Mouse (Mus musculus) MEL (cell line): Measurements from ENCODE around the gene Prkch. TPM values are rescaled to one million over a fixed set of nuclear protein-coding genes. Genes with fewer than 3 reads are reported as not detected.

ENCODE experiments used
- DNase-seq: peaks from one replicate; pipeline ENCODE4 v3.0.0; 2011; ENCODE audit warnings: low read depth, low spot score
- H3K27ac ChIP-seq: 2 replicates; pipeline ENCODE4 v1.5.1; 2012; ENCODE audit warnings: low read depth, mild to moderate bottlenecking, control low read depth, low read length, moderate library complexity; ENCODE audit not compliant: control insufficient read depth
- H3K27me3 ChIP-seq, 2 experiments: fragments of 150-350 bp in 1 of 2; sonication (generic) in 1 of 2; 2 replicates each; pipeline ENCODE4 v1.6.1; 2012; ENCODE audit warnings: low read length in 2 of 2, mild to moderate bottlenecking in 2 of 2, improper control_type of control experiment in 1 of 2, moderate library complexity in 1 of 2; ENCODE audit not compliant: insufficient read depth in 2 of 2, control insufficient read depth in 1 of 2
- H3K36me3 ChIP-seq, 2 experiments: 2 replicates each; pipeline ENCODE4 v1.6.1; 2012 to 2014; ENCODE audit warnings: low read length in 2 of 2, improper control_type of control experiment in 1 of 2, inconsistent platforms in 1 of 2, mild to moderate bottlenecking in 1 of 2; ENCODE audit not compliant: insufficient read depth in 2 of 2, control insufficient read depth in 1 of 2
- H3K4me1 ChIP-seq, 2 experiments: fragments of 150-350 bp in 1 of 2; sonication (generic) in 1 of 2; 2 replicates each; pipeline ENCODE4 v1.6.1; 2012; ENCODE audit warnings: low read length in 2 of 2, improper control_type of control experiment in 1 of 2, mild to moderate bottlenecking in 1 of 2; ENCODE audit not compliant: insufficient read depth in 2 of 2, control insufficient read depth in 1 of 2
- H3K4me3 ChIP-seq, 2 experiments: fragments of 150-350 bp in 1 of 2; sonication (generic) in 1 of 2; 2 replicates each; pipeline ENCODE4 v1.5.1; 2012; ENCODE audit warnings: low read depth in 2 of 2, low read length in 2 of 2, mild to moderate bottlenecking in 2 of 2, moderate library complexity in 2 of 2, control low read depth in 1 of 2, improper control_type of control experiment in 1 of 2; ENCODE audit not compliant: control insufficient read depth in 1 of 2, insufficient read depth in 1 of 2
- H3K79me2 ChIP-seq: 2 replicates; pipeline ENCODE4 v1.6.1; 2012; ENCODE audit warnings: mild to moderate bottlenecking, low read length, moderate library complexity; ENCODE audit not compliant: control insufficient read depth, poor library complexity, insufficient read depth
- H3K9ac ChIP-seq: 2 replicates; pipeline ENCODE4 v1.6.1; 2012; ENCODE audit warnings: low read depth, mild to moderate bottlenecking, control low read depth, low read length, moderate library complexity; ENCODE audit not compliant: control insufficient read depth, poor library complexity, severe bottlenecking
- H3K9me3 ChIP-seq: fragments of 150-350 bp; sonication (generic); replicated peaks from 2 replicates; pipeline ENCODE4 v1.6.1; 2012; ENCODE audit warnings: mild to moderate bottlenecking, low read length, improper control_type of control experiment, moderate library complexity; ENCODE audit not compliant: insufficient read depth
- CHD2 ChIP-seq: IDR thresholded peaks from 2 replicates; pipeline ENCODE4 v1.6.1; 2011; ENCODE audit warnings: low read length, improper control_type of control experiment
- E2F4 ChIP-seq: IDR thresholded peaks from 2 replicates; pipeline ENCODE4 v1.6.1; 2011; ENCODE audit warnings: low read depth, low read length, improper control_type of control experiment, borderline replicate concordance
- ELF1 ChIP-seq: IDR thresholded peaks from 2 replicates; pipeline ENCODE4 v1.6.1; 2014; ENCODE audit warnings: low read depth, mild to moderate bottlenecking, inconsistent platforms, low read length, improper control_type of control experiment, moderate library complexity
- EP300 ChIP-seq, 2 experiments: IDR thresholded peaks; 2 replicates each; pipeline ENCODE4 v1.6.1; 2011; ENCODE audit warnings: improper control_type of control experiment in 2 of 2, low read length in 2 of 2, low read depth in 1 of 2, mild to moderate bottlenecking in 1 of 2
- GABPA ChIP-seq: IDR thresholded peaks from 2 replicates; pipeline ENCODE4 v1.6.1; 2012; ENCODE audit warnings: low read depth, mild to moderate bottlenecking, inconsistent platforms, low read length, improper control_type of control experiment, moderate library complexity
- GATA1 ChIP-seq: IDR thresholded peaks from 2 replicates; pipeline ENCODE4 v1.6.1; 2011; ENCODE audit warnings: low read depth, low read length, improper control_type of control experiment
- HCFC1 ChIP-seq: IDR thresholded peaks from 2 replicates; pipeline ENCODE4 v1.6.1; 2012; ENCODE audit warnings: low read depth, mild to moderate bottlenecking, inconsistent platforms, low read length, improper control_type of control experiment, moderate library complexity
- MAZ ChIP-seq: IDR thresholded peaks from 2 replicates; pipeline ENCODE4 v1.6.1; 2012; ENCODE audit warnings: low read depth, mild to moderate bottlenecking, inconsistent platforms, low read length, improper control_type of control experiment
- MEF2A ChIP-seq: IDR thresholded peaks from 2 replicates; pipeline ENCODE4 v1.6.1; 2014; ENCODE audit warnings: low read depth, mild to moderate bottlenecking, inconsistent platforms, low read length, improper control_type of control experiment; ENCODE audit not compliant: poor library complexity, insufficient replicate concordance, severe bottlenecking; ENCODE audit errors: extremely low read depth
- MYB ChIP-seq: IDR thresholded peaks from 2 replicates; pipeline ENCODE4 v1.6.1; 2011; ENCODE audit warnings: mild to moderate bottlenecking, low read depth, low read length, improper control_type of control experiment
- MYC ChIP-seq: IDR thresholded peaks from 2 replicates; pipeline ENCODE4 v1.6.1; 2011; ENCODE audit warnings: low read depth, mild to moderate bottlenecking, low read length, improper control_type of control experiment, moderate library complexity
- NRF1 ChIP-seq: IDR thresholded peaks from 2 replicates; pipeline ENCODE4 v1.6.1; 2014; ENCODE audit warnings: low read depth, mild to moderate bottlenecking, inconsistent platforms, low read length, improper control_type of control experiment, moderate library complexity; ENCODE audit not compliant: poor library complexity, insufficient read depth, severe bottlenecking
- POLR2A ChIP-seq, 2 experiments: IDR thresholded peaks; 2 replicates each; pipeline ENCODE4 v1.6.1; 2011 to 2012; ENCODE audit warnings: low read length in 2 of 2, mild to moderate bottlenecking in 2 of 2, control low read depth in 1 of 2, improper control_type of control experiment in 1 of 2, low read depth in 1 of 2, moderate library complexity in 1 of 2; ENCODE audit not compliant: control insufficient read depth in 1 of 2, insufficient read depth in 1 of 2, poor library complexity in 1 of 2
- POLR2AphosphoS2 ChIP-seq: IDR thresholded peaks from 2 replicates; pipeline ENCODE4 v1.6.1; 2011; ENCODE audit warnings: low read length, improper control_type of control experiment
- RAD21 ChIP-seq: IDR thresholded peaks from 2 replicates; pipeline ENCODE4 v1.6.1; 2011; ENCODE audit warnings: mild to moderate bottlenecking, low read depth, low read length, improper control_type of control experiment
- SIN3A ChIP-seq: IDR thresholded peaks from 2 replicates; pipeline ENCODE4 v1.6.1; 2012; ENCODE audit warnings: low read length, improper control_type of control experiment, inconsistent platforms
- SMC3 ChIP-seq: IDR thresholded peaks from 2 replicates; pipeline ENCODE4 v1.6.1; 2011; ENCODE audit warnings: low read depth, low read length, improper control_type of control experiment
- TAL1 ChIP-seq: IDR thresholded peaks from 2 replicates; pipeline ENCODE4 v1.6.1; 2012; ENCODE audit warnings: mild to moderate bottlenecking, inconsistent platforms, low read length, moderate library complexity, mixed read lengths
- TBP ChIP-seq: IDR thresholded peaks from 2 replicates; pipeline ENCODE4 v1.8.0; 2011; ENCODE audit warnings: low read depth, low read length, improper control_type of control experiment
- TCF12 ChIP-seq: IDR thresholded peaks from 2 replicates; pipeline ENCODE4 v1.6.1; 2014; ENCODE audit warnings: low read depth, mild to moderate bottlenecking, inconsistent platforms, low read length, improper control_type of control experiment, moderate library complexity
- UBTF ChIP-seq: IDR thresholded peaks from 2 replicates; pipeline ENCODE4 v1.6.1; 2012; ENCODE audit warnings: low read depth, mild to moderate bottlenecking, inconsistent platforms, low read length, improper control_type of control experiment, moderate library complexity, borderline replicate concordance; ENCODE audit not compliant: insufficient read depth
- USF1 ChIP-seq: IDR thresholded peaks from 2 replicates; pipeline ENCODE4 v1.6.1; 2014; ENCODE audit warnings: low read depth, mild to moderate bottlenecking, inconsistent platforms, low read length, improper control_type of control experiment, moderate library complexity
- ZC3H11A ChIP-seq: IDR thresholded peaks from 2 replicates; pipeline ENCODE4 v1.6.1; 2012; ENCODE audit warnings: low read depth, mild to moderate bottlenecking, inconsistent platforms, low read length, improper control_type of control experiment
- ZMIZ1 ChIP-seq: IDR thresholded peaks from 2 replicates; pipeline ENCODE4 v1.6.1; 2012; ENCODE audit warnings: low read depth, mild to moderate bottlenecking, inconsistent platforms, low read length, improper control_type of control experiment, moderate library complexity
- polyA plus RNA-seq, 2 experiments: library from polyadenylated mRNA; stranded (reverse) in 1 of 2; unstranded in 1 of 2; fragments of >175 nt in 1 of 2; fragments of >200 nt in 1 of 2; gene quantifications; 2 replicates each; pipeline versions ENCODE4 v1.2.1 to v1.2.4; 2012; ENCODE audit warnings: low replicate concordance in 2 of 2, low read depth in 1 of 2; ENCODE audit not compliant: insufficient read length in 2 of 2, insufficient read depth in 1 of 2, missing spikeins in 1 of 2
- total RNA-seq: library from RNA; depleted of rRNA; stranded (reverse); fragments of 300-350 nt; gene quantifications from 2 replicates; pipeline ENCODE4 v1.2.3, GENCODE M21; 2012

Gene Prkch
- total and polyA plus RNA-seq, 3 experiments = not detected

DNA sequence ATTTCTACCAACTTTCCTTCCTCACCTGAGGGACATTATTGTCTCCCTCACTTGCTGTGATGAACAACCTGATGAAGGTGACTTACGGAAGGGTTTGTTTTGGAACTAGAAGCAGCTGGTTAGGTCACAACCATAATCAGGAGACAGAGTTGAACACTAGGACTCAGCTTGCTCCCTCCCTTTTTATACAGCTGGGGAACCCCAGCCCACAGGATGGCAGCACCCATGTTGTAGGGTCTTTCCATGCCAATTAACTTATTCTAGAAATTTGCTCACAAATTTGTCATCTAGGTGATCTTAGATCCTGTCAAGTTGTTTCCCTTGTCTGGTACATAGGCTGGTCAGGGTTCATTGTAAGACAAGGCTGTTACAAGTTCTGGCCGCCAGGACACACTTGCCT, 130.7 kb downstream of the Prkch start:
- TF ChIP-seq GABPA (no peak), ELF1 (no peak), ZMIZ1 (no peak), RAD21 (no peak), NRF1 (no peak), CHD2 (no peak), SMC3 (no peak), EP300 (IDR thresholded peaks at IDR 0.05; ENCODE audit: low read depth in 1 of 2, low read length in 2 of 2) (no peak), ZC3H11A (no peak), MYC (no peak), POLR2AphosphoS2 (no peak), GATA1 (no peak)
- Histone ChIP-seq H3K27ac (no peak overlapping the region), H3K79me2 (no peaks in the 10 kb centered on the region)

GRCm38 (mm10) chr12:73715954-73716731, 131.5 kb downstream of the Prkch start:
- Histone ChIP-seq H3K79me2 (no peaks in the 10 kb centered on the region), H3K4me3 (no peak overlapping the region), H3K27ac (no peak overlapping the region), H3K9ac (no peak overlapping the region), H3K4me1 (no peaks in the 10 kb centered on the region), H3K36me3 (no peaks in the 10 kb centered on the region), H3K27me3 (peaks cover 0 to 2% of the 10 kb centered on the region in 2 experiments; a peak in 2 of 4 replicates), H3K9me3 (no peaks in the 10 kb centered on the region)
- DNase-seq = no peak
- TF ChIP-seq TCF12 (no peak), HCFC1 (no peak), E2F4 (no peak), SIN3A (no peak), POLR2A (IDR thresholded peaks at IDR 0.05; ENCODE audit: control insufficient read depth in 1 of 2, insufficient read depth in 1 of 2, low read depth in 1 of 2, low read length in 2 of 2, poor library complexity in 1 of 2) (no peak), USF1 (no peak), TAL1 (no peak), UBTF (no peak), SMC3 (no peak), MYB (no peak), TBP (no peak), MAZ (no peak), MEF2A (no peak), CHD2 (no peak), ZMIZ1 (no peak)

More for the DNA sequence above, 130.7 kb downstream of the Prkch start:
- H3K27me3 ChIP-seq = peaks cover 0 to 4% of the 10 kb centered on the region in 2 experiments; a peak in 3 of 4 replicates
- no peaks in the 10 kb centered on the region for H3K36me3 ChIP-seq
- H3K4me1 ChIP-seq = no peaks in the 10 kb centered on the region
- no peak for DNase-seq
- no peak overlapping the region for H3K4me3 ChIP-seq
- H3K9me3 ChIP-seq = no peaks in the 10 kb centered on the region
- no peak overlapping the region for H3K9ac ChIP-seq
